Mouse (Mus musculus): ENCODE data around the gene Pex11b. TPM values are rescaled to one million over a fixed set of nuclear protein-coding genes. Genes with fewer than 3 reads are reported as not detected.

Gene Pex11b
- polyA plus RNA-seq, 1 experiment: 41.0 TPM

DNA sequence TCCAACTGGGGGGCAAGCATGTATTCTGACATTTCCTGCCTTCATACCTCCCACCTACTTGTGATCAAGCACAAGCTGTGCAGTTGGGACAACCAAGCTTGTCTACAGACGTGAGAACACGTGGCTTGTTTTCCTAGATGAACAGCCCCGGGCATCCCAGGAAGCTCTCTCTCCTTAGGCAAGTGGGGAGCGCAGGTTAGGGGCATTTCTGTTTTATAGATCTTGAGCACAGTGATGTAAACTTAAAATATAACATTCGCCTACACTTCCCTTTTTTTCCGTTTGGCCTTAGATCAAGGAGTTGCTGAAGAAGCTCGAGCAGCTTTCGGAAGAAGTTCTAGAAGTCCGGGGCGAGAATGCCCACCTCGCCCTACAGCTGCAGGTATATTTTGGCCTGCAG, 53.7 kb downstream of the Pex11b start:
- Histone ChIP-seq H3K27me3 (ENCODE audit: control insufficient read depth, insufficient read depth, low read length) (peaks cover 4% of the 10 kb centered on the region; the same call in 1 of the 2 replicates), H3K4me1 (replicated peaks; ENCODE audit: control insufficient read depth, insufficient read depth, low read length) (no peaks in the 10 kb centered on the region), H3K36me3 (ENCODE audit: control insufficient read depth, insufficient read depth, low read length) (no peaks in the 10 kb centered on the region), H3K4me3 (ENCODE audit: control insufficient read depth, insufficient read depth, low read length) (no peak overlapping the region), H3K27ac (ENCODE audit: control insufficient read depth, insufficient read depth, low read length) (no peak overlapping the region)
- WGBS: 16% methylated on average over 11 of the region's 11 CpGs
- TF ChIP-seq POLR2A (IDR thresholded peaks at IDR 0.05; ENCODE audit: control insufficient read depth, extremely low read depth, insufficient read depth, low read length, poor library complexity) (no peak), CTCF (IDR thresholded peaks at IDR 0.05; ENCODE audit: borderline replicate concordance, control insufficient read depth, extremely low read depth, insufficient read depth, low read length, poor library complexity) (no peak)
- DNase-seq: no peak

DNA sequence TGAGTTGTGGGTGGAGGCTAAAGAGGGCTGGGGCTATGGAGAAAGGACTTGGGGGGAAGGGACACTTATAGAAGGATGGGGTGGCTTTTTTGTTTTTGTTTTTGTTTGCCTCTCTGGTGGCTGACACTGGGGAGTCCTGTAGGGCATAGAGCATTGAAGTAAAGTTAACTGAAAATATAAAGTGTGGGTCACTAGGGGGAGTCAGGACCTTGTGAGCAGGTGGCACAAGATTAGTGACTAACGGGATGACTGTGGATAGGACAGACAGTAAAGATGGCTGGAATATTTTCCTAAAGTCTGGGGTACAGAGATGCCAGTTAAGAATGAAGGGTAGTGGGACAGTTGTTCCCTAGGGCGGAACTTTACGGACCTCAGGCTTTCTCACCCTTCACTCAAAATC, 55.1 kb downstream of the Pex11b start:
- Histone ChIP-seq H3K4me3 (ENCODE audit: control insufficient read depth, insufficient read depth, low read length) (no peak overlapping the region), H3K4me1 (replicated peaks; ENCODE audit: control insufficient read depth, insufficient read depth, low read length) (no peaks in the 10 kb centered on the region), H3K27ac (ENCODE audit: control insufficient read depth, insufficient read depth, low read length) (no peak overlapping the region), H3K27me3 (ENCODE audit: control insufficient read depth, insufficient read depth, low read length) (0 out of 2 replicates have a peak, but pooled peaks cover 2% of the 10 kb centered on the region), H3K36me3 (ENCODE audit: control insufficient read depth, insufficient read depth, low read length) (no peaks in the 10 kb centered on the region)
- DNase-seq: no peak
- no peak for TF ChIP-seq CTCF (IDR thresholded peaks at IDR 0.05; ENCODE audit: borderline replicate concordance, control insufficient read depth, extremely low read depth, insufficient read depth, low read length, poor library complexity)
- TF ChIP-seq POLR2A (IDR thresholded peaks at IDR 0.05; ENCODE audit: control insufficient read depth, extremely low read depth, insufficient read depth, low read length, poor library complexity): no peak
- WGBS: 74% methylated on average over 3 of the region's 3 CpGs

DNA sequence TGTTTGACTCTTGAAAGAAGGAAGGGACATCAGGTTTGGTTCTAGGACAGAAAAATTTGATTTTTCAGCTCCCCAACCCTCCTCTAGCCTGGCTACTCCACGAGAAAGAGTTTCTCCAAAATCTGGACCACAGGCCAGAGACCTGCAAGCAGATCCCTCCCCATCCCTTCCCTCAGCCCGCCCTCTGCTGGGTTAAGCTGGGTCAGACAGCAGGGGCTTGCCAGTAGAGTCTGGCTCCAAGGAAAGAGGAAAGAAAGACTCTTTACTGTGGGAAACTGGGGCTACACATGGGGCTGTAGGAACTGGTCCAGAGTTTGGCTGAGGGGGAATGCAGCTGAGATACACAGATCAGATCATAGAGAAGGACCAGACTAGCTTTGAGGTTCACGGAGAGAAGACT, 57.3 kb downstream of the Pex11b start:
- 42% methylated on average over 3 of the region's 3 CpGs for WGBS
- H3K4me1 ChIP-seq (replicated peaks; ENCODE audit: control insufficient read depth, insufficient read depth, low read length): peaks cover 6% of the 10 kb centered on the region
- DNase-seq: no peak
- no peak overlapping the region for H3K4me3 ChIP-seq (ENCODE audit: control insufficient read depth, insufficient read depth, low read length)
- no peaks in the 10 kb centered on the region for H3K36me3 ChIP-seq (ENCODE audit: control insufficient read depth, insufficient read depth, low read length)
- TF ChIP-seq CTCF (IDR thresholded peaks at IDR 0.05; ENCODE audit: borderline replicate concordance, control insufficient read depth, extremely low read depth, insufficient read depth, low read length, poor library complexity) (no peak), POLR2A (IDR thresholded peaks at IDR 0.05; ENCODE audit: control insufficient read depth, extremely low read depth, insufficient read depth, low read length, poor library complexity) (no peak)
- H3K27me3 ChIP-seq (ENCODE audit: control insufficient read depth, insufficient read depth, low read length): no peaks in the 10 kb centered on the region
- no peak overlapping the region for H3K27ac ChIP-seq (ENCODE audit: control insufficient read depth, insufficient read depth, low read length)

DNA sequence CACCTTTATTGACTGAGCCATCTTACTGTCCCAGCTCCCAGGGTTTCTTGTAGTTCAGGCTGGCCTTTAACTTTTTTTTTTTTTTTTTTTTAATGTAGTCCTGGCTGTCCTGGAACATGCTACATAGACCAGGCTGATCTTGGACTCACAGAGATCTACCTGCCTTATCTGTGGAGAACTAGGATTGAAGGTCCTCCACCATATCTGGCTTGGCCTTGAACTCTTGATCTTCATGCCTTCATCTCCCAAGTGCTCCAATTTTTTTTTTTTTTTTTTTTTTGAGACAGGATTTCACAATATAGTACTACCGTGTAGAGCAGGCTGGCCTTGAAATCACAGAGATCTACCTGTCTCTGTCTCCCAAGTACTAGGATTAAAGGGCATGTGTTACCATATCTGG, 58.4 kb downstream of the Pex11b start:
- Histone ChIP-seq H3K36me3 (ENCODE audit: control insufficient read depth, insufficient read depth, low read length) (no peaks in the 10 kb centered on the region), H3K4me1 (replicated peaks; ENCODE audit: control insufficient read depth, insufficient read depth, low read length) (peaks cover 7% of the 10 kb centered on the region), H3K27ac (ENCODE audit: control insufficient read depth, insufficient read depth, low read length) (no peak overlapping the region), H3K4me3 (ENCODE audit: control insufficient read depth, insufficient read depth, low read length) (no peak overlapping the region), H3K27me3 (ENCODE audit: control insufficient read depth, insufficient read depth, low read length) (no peaks in the 10 kb centered on the region)
- WGBS: 89% methylated on average over 1 of the region's 1 CpGs
- DNase-seq: no peak
- TF ChIP-seq POLR2A (IDR thresholded peaks at IDR 0.05; ENCODE audit: control insufficient read depth, extremely low read depth, insufficient read depth, low read length, poor library complexity) (no peak), CTCF (IDR thresholded peaks at IDR 0.05; ENCODE audit: borderline replicate concordance, control insufficient read depth, extremely low read depth, insufficient read depth, low read length, poor library complexity) (no peak)

Other genes starting within 250 kb of the Pex11b start
- gene BC107364, start 183.1 kb upstream of the Pex11b start, polyA plus RNA-seq (2012; rRNA removed): 0.09 and 0.32 TPM in 2 replicates
- 1.3 and 10.4 TPM in 2 replicates for gene Hfe2, start 110.2 kb upstream of the Pex11b start, polyA plus RNA-seq (2012; rRNA removed)
- gene Txnip, start 77.4 kb upstream of the Pex11b start, polyA plus RNA-seq (2012; rRNA removed): 587 and 719 TPM in 2 replicates
- not detected in 2 replicates for gene Gm16253, start 58.4 kb upstream of the Pex11b start, polyA plus RNA-seq (2012; rRNA removed)
- 17.8 and 18.2 TPM in 2 replicates for gene Polr3gl, start 41.2 kb upstream of the Pex11b start, polyA plus RNA-seq (2012; rRNA removed)
- gene Ankrd34a, start 38.7 kb upstream of the Pex11b start, polyA plus RNA-seq (2012; rRNA removed): 0.18 and 0.49 TPM in 2 replicates
- gene Lix1l, start 34.2 kb upstream of the Pex11b start, polyA plus RNA-seq (2012; rRNA removed): 4.6 and 8.2 TPM in 2 replicates
- gene Rbm8a, start 5.4 kb upstream of the Pex11b start, polyA plus RNA-seq (2012; rRNA removed): 12.2 and 14.4 TPM in 2 replicates
- gene Gm42957, start 98 bp downstream of the Pex11b start, polyA plus RNA-seq (2012; rRNA removed): 0.14 and 0.23 TPM in 2 replicates
- 2.9 and 3.0 TPM in 2 replicates for gene Itga10, start 10.2 kb downstream of the Pex11b start, polyA plus RNA-seq (2012; rRNA removed)
- 1.7 and 2.8 TPM in 2 replicates for gene Ankrd35, start 34.8 kb downstream of the Pex11b start, polyA plus RNA-seq (2012; rRNA removed)
- gene Pias3, start 61.0 kb downstream of the Pex11b start, polyA plus RNA-seq (2012; rRNA removed): 32.7 and 33.1 TPM in 2 replicates
- 12.2 and 17.9 TPM in 2 replicates for gene Nudt17, start 73.2 kb downstream of the Pex11b start, polyA plus RNA-seq (2012; rRNA removed)
- gene Polr3c, start 92.3 kb downstream of the Pex11b start, polyA plus RNA-seq (2012; rRNA removed): 49.3 and 51.1 TPM in 2 replicates
- gene Rnf115, start 92.3 kb downstream of the Pex11b start, polyA plus RNA-seq (2012; rRNA removed): 24.1 and 26.3 TPM in 2 replicates
- 0.49 and 0.60 TPM in 2 replicates for gene Pdzk1, start 193.9 kb downstream of the Pex11b start, polyA plus RNA-seq (2012; rRNA removed)
- 2.7 and 2.8 TPM in 2 replicates for gene Cd160, start 194.0 kb downstream of the Pex11b start, polyA plus RNA-seq (2012; rRNA removed)

All from thymus, adult 2 months (tissue).